Mouse (Mus musculus): Measurements from ENCODE around the gene Ptprj.

DNA sequence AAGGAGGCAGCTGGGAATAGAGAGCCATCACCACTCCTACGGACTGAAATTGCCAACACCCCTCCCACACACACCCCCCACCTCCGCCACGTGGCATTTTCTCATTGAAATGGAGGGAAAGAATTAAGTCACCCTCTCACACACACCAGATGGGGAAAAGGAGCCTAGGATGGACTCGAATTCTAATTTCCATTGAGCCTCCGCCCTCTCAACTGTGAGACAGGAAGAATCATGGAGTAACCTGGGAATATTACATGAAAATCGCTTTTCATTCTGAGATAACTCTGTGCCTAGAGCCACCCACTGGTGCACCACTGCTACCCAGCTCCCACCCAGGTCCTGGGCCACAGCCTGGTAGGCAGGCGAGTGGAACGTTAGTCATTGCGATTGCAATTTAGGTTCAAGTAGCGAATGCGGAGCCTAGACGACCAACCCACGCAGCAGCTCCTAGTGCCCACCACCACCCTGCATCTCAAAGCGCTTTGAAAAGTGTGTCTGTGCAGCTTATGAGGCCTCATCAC, 34.3 kb upstream of the Ptprj start:
- TF ChIP-seq CTCF (IDR thresholded peaks at IDR 0.05; ENCODE audit: low read depth) (no peak), EP300 (optimal IDR thresholded peaks at IDR 0.05) (no peak)

All from stomach, postnatal 0 days (tissue).